Mouse (Mus musculus): ENCODE results near the gene Gm43738. TPM values are rescaled to one million over a fixed set of nuclear protein-coding genes. Genes with fewer than 3 reads are reported as not detected.
"Not testable (repeated sequence)": the region's sequence is repeated elsewhere in the genome, so short reads cannot be mapped to it uniquely, and the experiment has no call there.

The Gm43738 gene
- polyA plus RNA-seq, 1 experiment from 2014 or later, result not detected

DNA sequence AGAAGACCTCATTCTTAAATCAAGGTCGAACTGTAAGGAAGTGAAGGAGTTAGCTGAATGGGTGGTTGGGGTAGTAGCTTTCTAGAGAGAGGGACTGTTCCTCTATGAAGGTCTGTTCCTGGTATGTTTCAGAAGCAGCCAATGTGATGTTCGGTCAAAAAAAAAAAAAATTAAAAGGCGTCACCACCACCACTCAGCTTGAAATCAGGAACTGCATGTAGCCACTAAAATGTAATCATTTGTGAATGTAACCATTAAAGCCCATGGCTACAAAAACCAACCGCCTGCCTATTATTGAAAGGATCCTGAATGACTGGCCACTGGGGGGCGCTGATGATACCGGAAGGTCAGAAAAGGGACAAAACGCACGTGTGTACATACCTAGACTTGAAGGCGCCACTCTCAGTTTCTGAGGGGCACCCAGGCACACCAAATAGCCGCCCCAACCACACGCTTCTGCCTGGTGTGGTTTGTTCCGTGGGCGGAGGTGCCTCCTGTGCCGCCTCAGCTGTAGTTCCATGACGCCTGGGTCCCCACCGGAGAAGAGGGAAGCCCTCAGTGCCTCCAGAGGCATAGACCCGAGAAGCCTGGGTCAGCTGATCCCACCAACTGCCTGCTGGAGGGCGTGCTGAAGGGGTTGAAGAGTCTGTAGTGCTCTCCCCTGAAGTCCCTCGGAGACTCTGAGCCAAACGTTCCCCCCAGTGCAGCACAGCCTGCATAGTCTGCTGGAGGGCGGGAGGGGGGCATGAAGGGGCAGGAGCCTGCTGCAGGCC, 13.4 kb downstream of the Gm43738 start:
- Histone ChIP-seq H3K9ac (no peak overlapping the region), H3K4me2 (replicated peaks) (peak overlapping the region; percentile 38), H3K4me3 (replicated peaks) (peak overlapping the region; percentile 10; the same call in 1 of the 2 replicates), H3K36me3 (peaks cover 22% of the 10 kb centered on the region; the same call in 1 of the 2 replicates), H3K27me3 (peaks cover 8% of the 10 kb centered on the region; the same call in 1 of the 2 replicates), H3K9me3 (replicated peaks) (no peaks in the 10 kb centered on the region), H3K27ac (replicated peaks) (no peak overlapping the region), H3K4me1 (peaks cover 32% of the 10 kb centered on the region)
- WGBS, result 17% methylated on average over 21 of the region's 21 CpGs
- ATAC-seq (ENCODE audit: insufficient number of reproducible peaks, low FRiP score, low TSS enrichment, low read depth), result no peak

DNA sequence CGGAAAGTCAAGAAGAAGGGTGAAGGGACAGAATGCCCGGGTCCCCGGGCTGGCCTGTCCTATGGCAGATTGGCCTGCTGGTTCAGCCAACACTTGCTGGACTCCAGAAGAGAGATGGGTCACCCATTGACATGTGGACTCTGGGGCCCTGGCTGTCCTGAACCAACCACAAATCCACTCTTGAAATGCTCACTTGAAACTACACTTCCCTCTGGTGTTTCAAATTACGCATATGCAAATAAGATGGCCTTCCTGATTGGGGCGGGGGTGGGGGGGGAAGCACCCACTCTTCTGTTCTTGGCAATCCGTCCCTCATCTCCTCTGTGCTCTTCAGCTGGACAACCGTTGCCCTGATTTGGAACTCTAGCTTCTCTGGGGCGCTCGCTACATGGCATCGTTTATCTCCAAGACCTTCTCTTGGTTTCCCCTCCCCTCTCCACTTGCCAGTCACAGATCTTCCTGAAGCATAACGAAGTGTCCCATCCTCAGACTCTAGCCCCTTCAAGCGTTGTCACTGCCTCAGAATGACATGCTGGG, 16.2 kb downstream of the Gm43738 start:
- Histone ChIP-seq H3K27me3 (no peaks in the 10 kb centered on the region), H3K4me3 (replicated peaks) (no peak overlapping the region), H3K4me2 (replicated peaks) (no peak overlapping the region), H3K9ac (no peak overlapping the region), H3K36me3 (peaks cover 31% of the 10 kb centered on the region), H3K4me1 (peaks cover 19% of the 10 kb centered on the region), H3K27ac (replicated peaks) (no peak overlapping the region), H3K9me3 (replicated peaks) (no peaks in the 10 kb centered on the region)
- WGBS, result 81% methylated on average over 12 of the region's 12 CpGs
- ATAC-seq (ENCODE audit: insufficient number of reproducible peaks, low FRiP score, low TSS enrichment, low read depth), result no peak

DNA sequence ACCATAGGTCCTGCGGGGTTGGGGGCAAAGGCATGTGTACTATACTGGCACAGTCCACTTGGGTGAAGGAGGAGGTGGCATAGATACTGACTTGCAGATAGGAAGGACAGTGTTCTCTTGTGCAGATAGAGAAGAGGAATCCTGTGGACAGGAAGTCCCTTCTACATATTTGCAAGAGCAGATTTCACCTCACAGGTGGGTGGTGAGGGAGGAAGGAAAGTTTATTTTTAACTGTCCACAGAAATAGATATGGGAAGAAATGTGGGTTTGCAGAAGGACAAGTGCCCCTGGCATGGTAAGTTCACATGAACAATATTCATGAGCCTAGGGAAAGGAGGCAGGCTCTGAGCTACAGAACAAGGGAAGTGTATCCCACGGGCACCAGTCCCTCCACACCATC, 16.8 kb downstream of the Gm43738 start:
- Histone ChIP-seq H3K27me3 (no peaks in the 10 kb centered on the region), H3K9ac (no peak overlapping the region), H3K36me3 (peaks cover 36% of the 10 kb centered on the region), H3K9me3 (replicated peaks) (no peaks in the 10 kb centered on the region), H3K4me3 (replicated peaks) (no peak overlapping the region), H3K27ac (replicated peaks) (no peak overlapping the region), H3K4me2 (replicated peaks) (no peak overlapping the region), H3K4me1 (peaks cover 13% of the 10 kb centered on the region)
- 87% methylated on average over 2 of the region's 2 CpGs for WGBS
- no peak for ATAC-seq (ENCODE audit: insufficient number of reproducible peaks, low FRiP score, low TSS enrichment, low read depth)

DNA sequence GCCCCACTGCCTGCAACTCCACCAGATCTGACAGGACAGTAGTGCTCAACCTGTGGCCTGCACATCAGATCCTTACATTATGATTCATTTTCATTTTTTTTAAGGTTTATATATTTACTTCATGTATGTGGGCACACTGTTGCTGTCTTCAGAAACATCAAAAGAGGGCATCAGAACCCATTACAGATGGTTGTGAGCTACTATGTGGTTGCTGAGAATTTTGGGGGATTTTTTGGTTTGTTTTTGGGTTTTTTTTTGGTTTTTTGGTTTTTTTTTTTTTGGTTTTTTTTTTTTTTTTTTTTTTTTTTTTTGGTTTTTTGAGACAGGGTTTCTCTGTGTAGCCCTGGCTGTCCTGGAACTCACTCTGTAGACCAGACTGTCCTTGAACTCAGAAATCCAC, 18.6 kb downstream of the Gm43738 start:
- H3K36me3 ChIP-seq, result peaks cover 48% of the 10 kb centered on the region
- ATAC-seq (ENCODE audit: insufficient number of reproducible peaks, low FRiP score, low TSS enrichment, low read depth), result not testable (repeated sequence)

DNA sequence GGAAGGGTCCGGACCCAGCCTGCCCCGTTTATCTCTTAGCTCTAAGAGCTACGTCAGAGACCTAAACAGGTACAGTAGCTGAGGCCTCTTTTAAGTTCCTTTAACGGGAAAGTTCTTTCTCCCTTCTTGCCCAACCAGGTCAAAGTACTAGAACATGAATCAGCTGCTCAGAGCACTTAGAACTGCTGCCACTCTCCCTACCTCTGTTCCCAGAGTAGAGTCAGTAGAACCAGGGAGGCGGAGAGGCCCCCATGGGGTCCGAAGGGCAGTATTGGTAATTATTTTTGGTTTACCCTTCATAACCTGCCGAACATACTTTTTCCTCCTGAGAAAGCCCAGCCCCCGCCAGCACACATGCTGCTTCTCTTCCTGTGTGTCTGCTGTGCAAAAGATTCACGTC, 23.5 kb downstream of the Gm43738 start:
- H3K9ac ChIP-seq, result no peak overlapping the region
- 91% methylated on average over 9 of the region's 9 CpGs for WGBS
- H3K27me3 ChIP-seq, result no peaks in the 10 kb centered on the region
- H3K4me1 ChIP-seq, result no peaks in the 10 kb centered on the region
- peaks cover 72% of the 10 kb centered on the region for H3K36me3 ChIP-seq
- ATAC-seq (ENCODE audit: insufficient number of reproducible peaks, low FRiP score, low TSS enrichment, low read depth), result no peak
- no peaks in the 10 kb centered on the region for H3K9me3 ChIP-seq (replicated peaks)
- H3K4me2 ChIP-seq (replicated peaks), result no peak overlapping the region
- H3K4me3 ChIP-seq (replicated peaks), result no peak overlapping the region
- no peak overlapping the region for H3K27ac ChIP-seq (replicated peaks)

More for the DNA sequence above, 18.6 kb downstream of the Gm43738 start:
- not testable (repeated sequence) for H3K4me2 ChIP-seq (replicated peaks); H3K4me3 ChIP-seq (replicated peaks); H3K4me1 ChIP-seq; H3K27me3 ChIP-seq; H3K9ac ChIP-seq; H3K27ac ChIP-seq (replicated peaks); H3K9me3 ChIP-seq (replicated peaks)

DNA sequence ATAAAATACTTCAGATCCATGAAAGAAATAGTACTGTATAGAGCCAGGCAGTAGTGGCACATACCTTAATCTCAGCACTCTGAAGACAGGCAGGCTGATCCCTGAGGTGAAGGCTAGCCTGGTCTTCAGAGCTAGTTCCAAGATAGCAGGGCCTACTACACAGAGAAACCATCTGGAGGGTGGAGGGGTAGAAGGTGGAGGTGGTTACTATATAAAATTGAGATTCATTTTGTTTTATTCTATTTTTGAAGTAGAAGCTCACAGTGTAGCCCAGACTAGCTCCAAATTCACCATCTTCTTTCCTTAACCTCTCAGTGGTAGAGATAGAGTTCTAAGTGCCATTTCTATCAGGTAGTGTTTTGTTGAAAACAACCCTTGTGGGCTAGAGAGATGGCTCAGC, 33.6 kb downstream of the Gm43738 start:
- H3K36me3 ChIP-seq, result peaks cover 92% of the 10 kb centered on the region
- no peak for ATAC-seq (ENCODE audit: insufficient number of reproducible peaks, low FRiP score, low TSS enrichment, low read depth)

DNA sequence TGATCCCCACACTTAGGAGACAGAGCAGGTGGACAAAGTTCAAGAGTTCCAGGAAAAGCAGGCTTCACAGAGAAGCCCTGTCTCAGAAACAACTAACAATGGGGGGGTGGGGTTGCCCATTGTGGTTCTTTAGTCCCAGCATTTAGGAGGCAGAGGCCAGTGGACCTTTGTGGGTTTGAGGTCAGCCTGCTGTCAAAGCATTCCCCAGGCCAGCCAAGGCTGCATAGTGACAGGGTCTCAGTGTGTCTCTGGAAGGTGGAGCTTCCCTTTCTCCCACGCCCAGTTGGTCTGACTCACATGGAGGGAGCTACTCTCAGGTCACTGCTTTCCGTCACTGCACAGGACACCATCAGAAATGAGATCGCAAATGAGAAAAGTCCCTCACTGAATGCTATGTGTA, 39.2 kb downstream of the Gm43738 start:
- ATAC-seq (ENCODE audit: insufficient number of reproducible peaks, low FRiP score, low TSS enrichment, low read depth), result no peak
- H3K4me3 ChIP-seq (replicated peaks), result no peak overlapping the region
- no peak overlapping the region for H3K27ac ChIP-seq (replicated peaks)
- 85% methylated on average over 3 of the region's 3 CpGs for WGBS
- no peaks in the 10 kb centered on the region for H3K4me1 ChIP-seq
- no peak overlapping the region for H3K4me2 ChIP-seq (replicated peaks)
- no peak overlapping the region for H3K9ac ChIP-seq
- H3K27me3 ChIP-seq, result no peaks in the 10 kb centered on the region
- no peaks in the 10 kb centered on the region for H3K9me3 ChIP-seq (replicated peaks)
- peaks cover 85% of the 10 kb centered on the region for H3K36me3 ChIP-seq

More for the DNA sequence above, 33.6 kb downstream of the Gm43738 start:
- Histone ChIP-seq H3K4me1 (no peaks in the 10 kb centered on the region), H3K27me3 (no peaks in the 10 kb centered on the region), H3K4me2 (replicated peaks) (no peak overlapping the region), H3K9me3 (replicated peaks) (no peaks in the 10 kb centered on the region), H3K9ac (no peak overlapping the region), H3K27ac (replicated peaks) (no peak overlapping the region), H3K4me3 (replicated peaks) (no peak overlapping the region)

DNA sequence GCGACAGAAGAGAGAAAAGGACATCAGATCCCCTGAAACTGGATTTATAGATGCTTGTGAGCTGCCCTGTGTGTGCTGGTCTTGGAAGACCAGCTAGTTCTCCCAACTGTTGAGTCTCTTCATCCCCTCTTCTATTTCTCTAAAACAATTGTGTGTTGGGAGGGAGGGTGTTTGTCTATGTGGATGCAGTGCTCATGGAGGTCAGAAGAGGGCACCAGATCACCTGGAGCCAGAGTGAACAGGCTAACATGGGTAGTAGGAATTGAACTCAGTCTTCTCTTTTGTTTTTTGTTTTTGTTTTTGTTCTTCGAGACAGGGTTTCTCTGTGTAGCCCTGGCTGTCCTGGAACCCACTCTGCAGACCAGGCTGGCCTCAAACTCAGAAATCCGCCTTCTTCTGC, 42.1 kb downstream of the Gm43738 start:
- Histone ChIP-seq H3K4me2 (replicated peaks) (no peak overlapping the region), H3K9me3 (replicated peaks) (no peaks in the 10 kb centered on the region), H3K36me3 (peaks cover 85% of the 10 kb centered on the region), H3K27me3 (no peaks in the 10 kb centered on the region), H3K9ac (no peak overlapping the region), H3K4me3 (replicated peaks) (no peak overlapping the region), H3K27ac (replicated peaks) (no peak overlapping the region), H3K4me1 (no peaks in the 10 kb centered on the region)
- ATAC-seq (ENCODE audit: insufficient number of reproducible peaks, low FRiP score, low TSS enrichment, low read depth), result no peak
- WGBS, result 96% methylated on average over 3 of the region's 3 CpGs

DNA sequence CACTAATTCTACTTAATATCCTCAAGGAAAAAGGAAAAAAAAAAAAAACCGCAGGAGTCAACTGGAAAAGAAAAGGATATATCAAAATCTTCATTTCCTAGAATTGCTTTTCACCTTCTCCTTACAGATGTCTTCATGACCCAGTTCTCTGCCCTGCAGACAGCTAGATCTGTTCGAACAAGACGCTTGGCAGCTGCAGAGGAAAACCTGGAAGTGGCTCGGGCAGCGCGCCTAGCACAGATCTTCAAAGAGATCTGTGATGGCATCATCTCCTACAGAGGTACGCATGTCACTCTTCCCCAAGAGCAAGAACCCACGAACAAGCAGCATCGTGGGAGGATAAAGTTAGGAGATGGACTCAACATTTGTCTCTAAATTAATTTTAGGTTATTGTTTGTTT, 42.5 kb downstream of the Gm43738 start:
- Histone ChIP-seq H3K27ac (replicated peaks) (no peak overlapping the region), H3K36me3 (peaks cover 84% of the 10 kb centered on the region), H3K27me3 (no peaks in the 10 kb centered on the region), H3K4me1 (no peaks in the 10 kb centered on the region), H3K9me3 (replicated peaks) (no peaks in the 10 kb centered on the region), H3K4me3 (replicated peaks) (no peak overlapping the region), H3K9ac (no peak overlapping the region), H3K4me2 (replicated peaks) (no peak overlapping the region)
- ATAC-seq (ENCODE audit: insufficient number of reproducible peaks, low FRiP score, low TSS enrichment, low read depth), result no peak
- WGBS, result 89% methylated on average over 9 of the region's 9 CpGs

DNA sequence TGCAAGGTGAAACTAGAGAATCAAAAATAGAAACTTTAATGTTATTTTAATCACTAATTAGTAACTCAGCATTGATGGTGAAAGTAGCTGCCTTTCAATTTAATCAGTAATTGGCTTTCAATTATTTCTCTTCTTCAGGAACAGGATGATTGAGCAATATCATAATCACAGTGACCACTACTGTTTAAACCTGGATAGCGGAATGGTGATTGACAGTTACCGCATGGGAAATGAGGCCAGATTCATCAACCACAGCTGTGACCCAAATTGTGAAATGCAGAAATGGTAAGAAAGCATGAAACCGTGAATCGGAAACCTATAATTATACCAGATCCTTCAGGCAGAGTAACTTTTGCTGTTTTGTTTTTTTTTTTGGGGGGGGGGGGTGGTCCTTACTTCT, 57.5 kb downstream of the Gm43738 start:
- H3K27me3 ChIP-seq, result no peaks in the 10 kb centered on the region
- peaks cover 69% of the 10 kb centered on the region for H3K36me3 ChIP-seq
- WGBS, result 86% methylated on average over 4 of the region's 4 CpGs

More for the DNA sequence above, 57.5 kb downstream of the Gm43738 start:
- Histone ChIP-seq H3K4me1 (no peaks in the 10 kb centered on the region), H3K9ac (no peak overlapping the region), H3K27ac (replicated peaks) (no peak overlapping the region), H3K9me3 (replicated peaks) (no peaks in the 10 kb centered on the region), H3K4me2 (replicated peaks) (no peak overlapping the region), H3K4me3 (replicated peaks) (no peak overlapping the region)
- ATAC-seq (ENCODE audit: insufficient number of reproducible peaks, low FRiP score, low TSS enrichment, low read depth), result no peak
